Mouse (Mus musculus): ENCODE results near the gene Tefm.

GRCm38 (mm10) chr11:80145787-80146275, 3.9 kb upstream of the Tefm start:
- no peak for TF ChIP-seq POLR2A (IDR thresholded peaks at IDR 0.05; ENCODE audit: insufficient read depth, low read length)
- TF ChIP-seq CTCF (IDR thresholded peaks at IDR 0.05; ENCODE audit: low read depth, low read length) = no peak
- no peak for TF ChIP-seq EP300 (IDR thresholded peaks at IDR 0.05; ENCODE audit: insufficient read depth, low read depth, low read length)

Measured in ES-Bruce4 (cell line).